Mouse (Mus musculus) liver, postnatal 0 days (tissue): Measurements from ENCODE around the gene Tcf20.

ENCODE experiments used
- CTCF ChIP-seq: sonication (generic); IDR thresholded peaks from 2 replicates; pipeline ENCODE4 v1.5.1; 2016; ENCODE audit warnings: antibody characterized with exemption, low read depth
- EP300 ChIP-seq: IDR thresholded peaks from 2 replicates; pipeline ENCODE4 v1.6.1; 2016; ENCODE audit warnings: antibody characterized with exemption, low read depth, mild to moderate bottlenecking

DNA sequence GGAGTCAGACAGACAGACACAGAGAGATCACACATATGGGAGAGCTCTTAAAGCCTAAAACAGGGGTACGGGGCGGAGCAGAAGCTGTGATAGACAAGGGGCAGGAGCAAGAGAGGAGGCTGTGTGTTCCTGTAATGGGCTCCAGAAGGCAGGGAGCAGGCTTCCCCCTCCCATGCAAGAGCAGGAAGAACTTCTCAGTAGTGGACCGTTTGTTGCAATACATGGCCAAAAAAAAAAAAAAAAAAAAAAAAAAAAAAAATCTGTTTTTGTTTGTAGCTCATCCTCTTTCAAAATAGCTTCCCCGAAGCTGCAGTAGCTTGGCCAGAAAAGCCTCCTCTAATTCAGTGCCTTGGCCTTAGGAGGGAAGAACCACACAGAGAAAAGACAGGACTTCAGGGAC is 43.2 kb upstream of the Tcf20 start:
- TF ChIP-seq EP300: no peak
- no peak for TF ChIP-seq CTCF
